Mouse (Mus musculus) left cerebral cortex, adult 8-10 months (tissue): ENCODE measurements around the gene Cfap299. TPM values are rescaled to one million over a fixed set of nuclear protein-coding genes. Genes with fewer than 3 reads are reported as not detected.
"Not testable (repeated sequence)": the region's sequence is repeated elsewhere in the genome, so short reads cannot be mapped to it uniquely, and the experiment has no call there.

Source experiments
- DNase-seq, 2 experiments: peaks; one replicate each; pipeline ENCODE4 v3.0.0; 2022; ENCODE audit warnings: low spot score in 2 of 2
- total RNA-seq, 4 experiments: library from RNA; stranded (reverse); gene quantifications; 2 replicates each; pipeline ENCODE4 v1.2.4; 2022

The Cfap299 gene
- total RNA-seq, 4 experiments from 2014 or later, result 0.41 to 0.96 (median 0.63) TPM; not detected in 1

- DNase-seq, result no peak
Observed at GRCm38 (mm10) chr5:98522270-98522977, 193.3 kb downstream of the Cfap299 start.

- no peak for DNase-seq
Observed at GRCm38 (mm10) chr5:98523050-98523449, 193.9 kb downstream of the Cfap299 start.

- no peak for DNase-seq
Observed at GRCm38 (mm10) chr5:98523783-98524182, 194.7 kb downstream of the Cfap299 start.

- DNase-seq, result no peak
Observed at GRCm38 (mm10) chr5:98541333-98541732, 212.2 kb downstream of the Cfap299 start.

GRCm38 (mm10) chr5:98550285-98550684, 221.2 kb downstream of the Cfap299 start:
- DNase-seq, result no peak

- no peak for DNase-seq
Observed at GRCm38 (mm10) chr5:98550873-98551272, 221.8 kb downstream of the Cfap299 start.

GRCm38 (mm10) chr5:98552395-98552794, 223.3 kb downstream of the Cfap299 start, which contains the start of gene Gm11111:
Gene Gm11111 (plus strand): TSS chr5:98552695.
- no peak for DNase-seq

GRCm38 (mm10) chr5:98552811-98553601, 223.9 kb downstream of the Cfap299 start:
- DNase-seq, result no peak

GRCm38 (mm10) chr5:98561301-98561700, 232.2 kb downstream of the Cfap299 start:
- DNase-seq, result no peak

- no peak for DNase-seq
Observed at GRCm38 (mm10) chr5:98562806-98563205, 233.7 kb downstream of the Cfap299 start.

GRCm38 (mm10) chr5:98563801-98564200, 234.7 kb downstream of the Cfap299 start:
- DNase-seq, result no peak

- DNase-seq, result no peak
Observed at GRCm38 (mm10) chr5:98566461-98567193, 237.5 kb downstream of the Cfap299 start.

GRCm38 (mm10) chr5:98568481-98568880, 239.4 kb downstream of the Cfap299 start:
- no peak for DNase-seq

- DNase-seq, result no peak
Observed at GRCm38 (mm10) chr5:98569029-98569513, 240.0 kb downstream of the Cfap299 start.

- DNase-seq, result no peak
Observed at GRCm38 (mm10) chr5:98572392-98572791, 243.3 kb downstream of the Cfap299 start.

- DNase-seq, result no peak
Observed at GRCm38 (mm10) chr5:98574711-98575470, 245.8 kb downstream of the Cfap299 start.

GRCm38 (mm10) chr5:98575471-98575834, 246.3 kb downstream of the Cfap299 start:
- DNase-seq, result no peak

GRCm38 (mm10) chr5:98576538-98576937, 247.4 kb downstream of the Cfap299 start:
- DNase-seq, result not testable (repeated sequence)

- DNase-seq, result no peak
Observed at GRCm38 (mm10) chr5:98578398-98578797, 249.3 kb downstream of the Cfap299 start.

GRCm38 (mm10) chr5:98580811-98581210, 251.7 kb downstream of the Cfap299 start:
- DNase-seq, result no peak

- no peak for DNase-seq
Observed at GRCm38 (mm10) chr5:98582051-98582450, 252.9 kb downstream of the Cfap299 start.
